Mouse (Mus musculus): ENCODE measurements around the gene Cdr2. TPM values are rescaled to one million over a fixed set of nuclear protein-coding genes. Genes with fewer than 3 reads are reported as not detected.
"Not testable (repeated sequence)": the region's sequence is repeated elsewhere in the genome, so short reads cannot be mapped to it uniquely, and the experiment has no call there.

The Cdr2 gene
- polyA plus RNA-seq, 1 experiment from 2014 or later, result 17.3 TPM

- peak overlapping the region; percentile 80 for H3K4me2 ChIP-seq
- peak overlapping the region; percentile 90 for H3K9ac ChIP-seq (ENCODE audit: low read depth, low read length)
- no peaks in the 10 kb centered on the region for H3K36me3 ChIP-seq (ENCODE audit: control insufficient read depth, insufficient read depth, low read length)
- no peaks in the 10 kb centered on the region for H3K9me3 ChIP-seq (ENCODE audit: control insufficient read depth, low read length)
- peak; percentile 79 for ATAC-seq (replicated peaks; ENCODE audit: low FRiP score)
- no peaks in the 10 kb centered on the region for H3K27me3 ChIP-seq (replicated peaks; ENCODE audit: control insufficient read depth, insufficient read depth, low read length)
- peak overlapping the region; percentile 80 for H3K27ac ChIP-seq (ENCODE audit: low read depth, low read length)
- 34% methylated on average over 4 of the region's 4 CpGs for WGBS
- no peak for DNase-seq (ENCODE audit: low spot score)
- peak overlapping the region; percentile 96 for H3K4me3 ChIP-seq (ENCODE audit: low read depth, low read length)
- H3K4me1 ChIP-seq (replicated peaks; ENCODE audit: control insufficient read depth, insufficient read depth, low read length), result peaks cover 21% of the 10 kb centered on the region
Observed at GRCm38 (mm10) chr7:120980041-120980440, 2.1 kb downstream of the Cdr2 start.

- H3K9me3 ChIP-seq (ENCODE audit: control insufficient read depth, low read length), result no peaks in the 10 kb centered on the region
- WGBS, result 76% methylated on average over 7 of the region's 7 CpGs
- H3K4me1 ChIP-seq (replicated peaks; ENCODE audit: control insufficient read depth, insufficient read depth, low read length), result peaks cover 30% of the 10 kb centered on the region
- DNase-seq (ENCODE audit: low spot score) (no peak), ATAC-seq (replicated peaks; ENCODE audit: low FRiP score) (no peak)
- H3K27me3 ChIP-seq (replicated peaks; ENCODE audit: control insufficient read depth, insufficient read depth, low read length), result no peaks in the 10 kb centered on the region
- H3K36me3 ChIP-seq (ENCODE audit: control insufficient read depth, insufficient read depth, low read length), result no peaks in the 10 kb centered on the region
- H3K4me2 ChIP-seq, result no peak overlapping the region
- H3K4me3 ChIP-seq (ENCODE audit: low read depth, low read length), result no peak overlapping the region
- no peak overlapping the region for H3K9ac ChIP-seq (ENCODE audit: low read depth, low read length)
- no peak overlapping the region for H3K27ac ChIP-seq (ENCODE audit: low read depth, low read length)
Observed at GRCm38 (mm10) chr7:120977063-120977462, 5.0 kb downstream of the Cdr2 start.

GRCm38 (mm10) chr7:120974001-120974400, 8.1 kb downstream of the Cdr2 start:
- no peak overlapping the region for H3K4me2 ChIP-seq
- DNase-seq (ENCODE audit: low spot score) (no peak), ATAC-seq (replicated peaks; ENCODE audit: low FRiP score) (no peak)
- no peaks in the 10 kb centered on the region for H3K27me3 ChIP-seq (replicated peaks; ENCODE audit: control insufficient read depth, insufficient read depth, low read length)
- no peaks in the 10 kb centered on the region for H3K36me3 ChIP-seq (ENCODE audit: control insufficient read depth, insufficient read depth, low read length)
- peaks cover 32% of the 10 kb centered on the region for H3K4me1 ChIP-seq (replicated peaks; ENCODE audit: control insufficient read depth, insufficient read depth, low read length)
- H3K27ac ChIP-seq (ENCODE audit: low read depth, low read length), result no peak overlapping the region
- no peak overlapping the region for H3K4me3 ChIP-seq (ENCODE audit: low read depth, low read length)
- no peak overlapping the region for H3K9ac ChIP-seq (ENCODE audit: low read depth, low read length)
- H3K9me3 ChIP-seq (ENCODE audit: control insufficient read depth, low read length), result no peaks in the 10 kb centered on the region
- WGBS, result 76% methylated on average over 3 of the region's 3 CpGs

DNA sequence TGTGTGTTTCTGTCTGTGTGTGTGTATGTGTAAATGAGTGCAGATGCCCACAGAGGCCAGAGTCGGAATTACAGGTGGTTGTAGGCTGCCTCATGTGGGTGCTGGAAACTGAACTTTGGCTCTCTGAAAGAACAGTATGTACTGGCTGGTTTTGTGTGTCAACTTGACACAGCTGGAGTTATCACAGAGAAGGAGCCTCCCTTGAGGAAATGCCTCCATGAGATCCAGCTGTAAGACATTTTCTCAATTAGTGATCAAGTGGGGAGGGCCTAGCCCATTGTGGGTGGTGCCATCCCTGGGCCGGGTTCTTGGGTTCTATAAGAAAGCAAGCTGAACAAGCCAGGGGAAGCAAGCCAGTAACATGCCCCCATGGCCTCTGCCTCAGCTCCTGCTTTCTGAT, 9.6 kb downstream of the Cdr2 start:
- not testable (repeated sequence) for H3K27ac ChIP-seq (ENCODE audit: low read depth, low read length); H3K9ac ChIP-seq (ENCODE audit: low read depth, low read length); H3K4me3 ChIP-seq (ENCODE audit: low read depth, low read length); H3K4me2 ChIP-seq; H3K36me3 ChIP-seq (ENCODE audit: control insufficient read depth, insufficient read depth, low read length); H3K27me3 ChIP-seq (replicated peaks; ENCODE audit: control insufficient read depth, insufficient read depth, low read length); H3K9me3 ChIP-seq (ENCODE audit: control insufficient read depth, low read length); DNase-seq (ENCODE audit: low spot score); ATAC-seq (replicated peaks; ENCODE audit: low FRiP score)
- peaks cover 28% of the 10 kb centered on the region for H3K4me1 ChIP-seq (replicated peaks; ENCODE audit: control insufficient read depth, insufficient read depth, low read length)
- WGBS, result 69% methylated on average over 2 of the region's 2 CpGs

- DNase-seq (ENCODE audit: low spot score) (no peak), ATAC-seq (replicated peaks; ENCODE audit: low FRiP score) (no peak)
- Histone ChIP-seq H3K27ac (ENCODE audit: low read depth, low read length) (no peak overlapping the region), H3K9me3 (ENCODE audit: control insufficient read depth, low read length) (no peaks in the 10 kb centered on the region), H3K27me3 (replicated peaks; ENCODE audit: control insufficient read depth, insufficient read depth, low read length) (no peaks in the 10 kb centered on the region), H3K4me3 (ENCODE audit: low read depth, low read length) (no peak overlapping the region), H3K36me3 (ENCODE audit: control insufficient read depth, insufficient read depth, low read length) (peaks cover 6% of the 10 kb centered on the region; the same call in 1 of the 2 replicates), H3K9ac (ENCODE audit: low read depth, low read length) (no peak overlapping the region), H3K4me2 (no peak overlapping the region), H3K4me1 (replicated peaks; ENCODE audit: control insufficient read depth, insufficient read depth, low read length) (peaks cover 28% of the 10 kb centered on the region)
- 90% methylated on average over 5 of the region's 5 CpGs for WGBS
Observed at GRCm38 (mm10) chr7:120970112-120970511, 12.0 kb downstream of the Cdr2 start.

DNA sequence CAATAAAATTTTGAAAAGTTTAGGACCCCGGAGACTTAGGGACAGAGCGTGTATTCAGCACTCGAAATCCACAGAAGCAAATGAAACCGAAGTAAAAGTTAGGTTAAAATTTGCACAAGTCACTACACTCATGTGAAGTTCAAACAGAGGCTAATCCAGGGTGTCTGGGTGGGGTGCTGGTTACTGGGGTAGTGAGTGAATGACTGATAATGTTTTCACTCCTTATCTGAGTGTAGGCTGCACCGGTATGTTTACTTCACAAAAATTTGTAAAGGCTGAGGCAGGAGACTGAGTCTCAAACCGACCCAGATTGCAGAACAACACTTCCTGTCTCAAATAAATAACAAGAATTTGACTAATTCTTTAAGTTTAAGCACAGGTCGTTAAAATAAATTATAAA, 12.9 kb downstream of the Cdr2 start:
- no peaks in the 10 kb centered on the region for H3K9me3 ChIP-seq (ENCODE audit: control insufficient read depth, low read length)
- H3K27me3 ChIP-seq (replicated peaks; ENCODE audit: control insufficient read depth, insufficient read depth, low read length), result no peaks in the 10 kb centered on the region
- peak overlapping the region; percentile 78 for H3K27ac ChIP-seq (ENCODE audit: low read depth, low read length)
- DNase-seq (ENCODE audit: low spot score) (no peak), ATAC-seq (replicated peaks; ENCODE audit: low FRiP score) (peak; percentile 95)
- H3K4me1 ChIP-seq (replicated peaks; ENCODE audit: control insufficient read depth, insufficient read depth, low read length), result peaks cover 28% of the 10 kb centered on the region
- H3K9ac ChIP-seq (ENCODE audit: low read depth, low read length), result 0 out of 2 replicates have a peak overlapping the region, but pooled peaks have one; percentile 42
- WGBS, result 53% methylated on average over 7 of the region's 7 CpGs
- no peak overlapping the region for H3K4me3 ChIP-seq (ENCODE audit: low read depth, low read length)
- H3K36me3 ChIP-seq (ENCODE audit: control insufficient read depth, insufficient read depth, low read length), result peaks cover 6% of the 10 kb centered on the region; the same call in 1 of the 2 replicates
- H3K4me2 ChIP-seq, result peak overlapping the region; percentile 53

DNA sequence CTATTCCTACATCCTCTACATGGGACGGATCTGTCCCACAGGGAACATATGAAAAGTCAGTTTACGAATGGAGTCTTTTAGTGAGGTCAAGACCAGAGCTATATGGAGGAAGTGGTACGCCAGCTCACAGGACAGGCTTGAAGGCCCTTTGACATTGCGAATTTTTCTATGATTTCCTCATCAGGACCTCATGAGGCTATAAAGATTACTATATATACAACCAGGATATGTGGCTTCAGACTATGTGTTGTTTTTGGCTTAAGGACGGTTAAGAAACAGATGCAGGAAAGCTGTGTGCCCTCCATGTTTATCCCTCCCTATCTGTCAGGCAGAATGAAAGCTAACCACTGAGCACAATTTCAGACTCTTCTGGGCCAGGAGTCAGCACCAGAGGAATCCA, 19.0 kb downstream of the Cdr2 start:
- Histone ChIP-seq H3K4me1 (replicated peaks; ENCODE audit: control insufficient read depth, insufficient read depth, low read length) (no peaks in the 10 kb centered on the region), H3K4me2 (no peak overlapping the region), H3K4me3 (ENCODE audit: low read depth, low read length) (no peak overlapping the region), H3K27me3 (replicated peaks; ENCODE audit: control insufficient read depth, insufficient read depth, low read length) (no peaks in the 10 kb centered on the region), H3K9me3 (ENCODE audit: control insufficient read depth, low read length) (no peaks in the 10 kb centered on the region), H3K27ac (ENCODE audit: low read depth, low read length) (no peak overlapping the region), H3K36me3 (ENCODE audit: control insufficient read depth, insufficient read depth, low read length) (peaks cover 26% of the 10 kb centered on the region), H3K9ac (ENCODE audit: low read depth, low read length) (no peak overlapping the region)
- 83% methylated on average over 5 of the region's 5 CpGs for WGBS
- no peak for ATAC-seq (replicated peaks; ENCODE audit: low FRiP score)
- no peak for DNase-seq (ENCODE audit: low spot score)

DNA sequence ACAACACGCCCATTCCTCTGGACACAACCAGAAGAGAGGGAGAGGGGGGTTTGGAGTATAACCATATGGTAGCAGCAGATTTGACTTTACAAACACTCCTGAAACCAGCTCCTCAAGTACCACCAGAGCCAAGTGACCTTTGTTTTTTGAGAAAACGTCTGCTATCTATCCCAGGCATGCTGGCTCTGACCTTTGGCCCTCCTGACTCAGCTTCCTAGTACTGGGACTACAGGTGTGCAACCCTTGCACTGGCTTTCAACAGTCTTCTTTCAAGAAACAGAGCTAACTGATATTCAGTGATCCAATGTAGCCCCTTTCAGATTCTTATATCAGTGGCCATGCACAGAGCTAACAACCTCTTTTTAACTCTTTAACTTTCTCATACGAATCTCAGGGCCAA, 20.2 kb downstream of the Cdr2 start:
- Histone ChIP-seq H3K36me3 (ENCODE audit: control insufficient read depth, insufficient read depth, low read length) (peaks cover 33% of the 10 kb centered on the region), H3K4me2 (no peak overlapping the region), H3K4me1 (replicated peaks; ENCODE audit: control insufficient read depth, insufficient read depth, low read length) (no peaks in the 10 kb centered on the region), H3K27ac (ENCODE audit: low read depth, low read length) (no peak overlapping the region), H3K27me3 (replicated peaks; ENCODE audit: control insufficient read depth, insufficient read depth, low read length) (no peaks in the 10 kb centered on the region), H3K4me3 (ENCODE audit: low read depth, low read length) (no peak overlapping the region), H3K9ac (ENCODE audit: low read depth, low read length) (no peak overlapping the region), H3K9me3 (ENCODE audit: control insufficient read depth, low read length) (no peaks in the 10 kb centered on the region)
- WGBS, result 70% methylated on average over 3 of the region's 3 CpGs
- DNase-seq (ENCODE audit: low spot score) (no peak), ATAC-seq (replicated peaks; ENCODE audit: low FRiP score) (no peak)

- Histone ChIP-seq H3K9ac (ENCODE audit: low read depth, low read length) (no peak overlapping the region), H3K9me3 (ENCODE audit: control insufficient read depth, low read length) (no peaks in the 10 kb centered on the region), H3K4me1 (replicated peaks; ENCODE audit: control insufficient read depth, insufficient read depth, low read length) (no peaks in the 10 kb centered on the region), H3K36me3 (ENCODE audit: control insufficient read depth, insufficient read depth, low read length) (peaks cover 33% of the 10 kb centered on the region), H3K27me3 (replicated peaks; ENCODE audit: control insufficient read depth, insufficient read depth, low read length) (no peaks in the 10 kb centered on the region), H3K27ac (ENCODE audit: low read depth, low read length) (no peak overlapping the region), H3K4me2 (no peak overlapping the region), H3K4me3 (ENCODE audit: low read depth, low read length) (no peak overlapping the region)
- ATAC-seq (replicated peaks; ENCODE audit: low FRiP score) (no peak), DNase-seq (ENCODE audit: low spot score) (no peak)
- WGBS, result 86% methylated on average over 6 of the region's 6 CpGs
Observed at GRCm38 (mm10) chr7:120960601-120961000, 21.5 kb downstream of the Cdr2 start.

Data from liver, embryonic 11.5 days (tissue).